Comparison of ENCODE assay signal across 26 mouse cellular contexts in genomic region chr1:92877431-92877978, GRCm38 (mm10). TPM values are rescaled to one million over a fixed set of nuclear protein-coding genes. Genes with fewer than 3 reads are reported as not detected.
DNase-seq lines count a peak whose midpoint lies in the region; ATAC-seq and TF ChIP-seq lines count a peak whose summit lies in the region.
"Had no signal": no experiment of that assay in that cellular context is flagged by ENCODE, and none has a peak within 500 bp of the region (broad histone marks: within the 10 kb centered on the region; RNA-seq: fewer than 3 reads in every experiment).

No protein-coding gene starts in this region.

- H3K9me3 ChIP-seq in kidney, embryonic 15.5 days (replicated peaks) = no peaks in the 10 kb centered on the region
- no peaks in the 10 kb centered on the region for H3K9me3 ChIP-seq in limb, embryonic 13.5 days
- H3K9me3 ChIP-seq in limb, embryonic 10.5 days (replicated peaks) = no peaks in the 10 kb centered on the region
- H3K9me3 ChIP-seq: embryonic facial prominence, embryonic 13.5 days; forebrain, embryonic 10.5 days; forebrain, embryonic 13.5 days; G1E; hindbrain, embryonic 12.5 days; hindbrain, embryonic 15.5 days had no signal

- no peak for TF ChIP-seq CTCF in kidney, adult 2 months (conservative IDR thresholded peaks at IDR 0.05; ENCODE audit: insufficient read depth, insufficient read length, low read depth, low read length)

- ATAC-seq in kidney, embryonic 15.5 days (replicated peaks; ENCODE audit: low FRiP score) = peak; percentile 34
- ATAC-seq in limb, embryonic 13.5 days (ENCODE audit: low FRiP score, low read depth) = peak; percentile 35; the same call in 1 of the 2 replicates
- ATAC-seq: forebrain, embryonic 13.5 days; forebrain, embryonic 16.5 days; Patski had no signal

- H3K4me2 ChIP-seq in kidney, embryonic 15.5 days = no peak overlapping the region
- no peak overlapping the region for H3K4me2 ChIP-seq in limb, embryonic 13.5 days (replicated peaks)
- H3K4me2 ChIP-seq: embryonic facial prominence, embryonic 13.5 days; forebrain, embryonic 13.5 days; heart, embryonic 11.5 days; hindbrain, embryonic 12.5 days; hindbrain, embryonic 15.5 days had no signal

- H3K36me3 ChIP-seq in kidney, embryonic 15.5 days = no peaks in the 10 kb centered on the region
- no peaks in the 10 kb centered on the region for H3K36me3 ChIP-seq in kidney, adult 2 months (ENCODE audit: control insufficient read depth, insufficient read depth, low read length)
- no peaks in the 10 kb centered on the region for H3K36me3 ChIP-seq in limb, embryonic 13.5 days
- no peaks in the 10 kb centered on the region for H3K36me3 ChIP-seq in limb, embryonic 10.5 days
- H3K36me3 ChIP-seq: embryonic facial prominence, embryonic 13.5 days; forebrain, embryonic 10.5 days; G1E; hindbrain, embryonic 12.5 days; hindbrain, embryonic 15.5 days had no signal

- H3K9ac ChIP-seq in kidney, embryonic 15.5 days = no peak overlapping the region
- H3K9ac ChIP-seq in limb, embryonic 13.5 days = no peak overlapping the region
- H3K9ac ChIP-seq: embryonic facial prominence, embryonic 13.5 days; forebrain, embryonic 13.5 days; hindbrain, embryonic 12.5 days; hindbrain, embryonic 15.5 days had no signal

- WGBS in kidney, embryonic 15.5 days = 41% methylated on average over 12 of the region's 12 CpGs
- 34% methylated on average over 12 of the region's 12 CpGs for WGBS in kidney, adult 2 months
- WGBS in limb, embryonic 13.5 days = 49% methylated on average over 12 of the region's 12 CpGs
- WGBS in limb, embryonic 10.5 days = 74% methylated on average over 12 of the region's 12 CpGs

- no peak for TF ChIP-seq POLR2A in kidney, adult 2 months (IDR thresholded peaks at IDR 0.05; ENCODE audit: low read depth, low read length)

- DNase-seq in embryo, embryonic 11 days = peak; percentile 26
- no peak for DNase-seq in embryo, embryonic 10 days (ENCODE audit: low spot score)
- DNase-seq in kidney, adult 2 months = no peak
- DNase-seq in limb, embryonic 10.5 days (ENCODE audit: low spot score) = no peak
- DNase-seq in heart, adult 18-20 months = no peak
- DNase-seq: adrenal gland, postnatal 10 days; adrenal gland, postnatal 36 days; B cell, adult 2 months; cerebellum, adult 2 months; cerebellum, postnatal 10 days; cerebellum, postnatal 36 days; gastrocnemius, postnatal 10 days; gastrocnemius, postnatal 36 days had no signal

- H3K4me3 ChIP-seq in kidney, embryonic 15.5 days (replicated peaks) = no peak overlapping the region
- no peak overlapping the region for H3K4me3 ChIP-seq in kidney, adult 2 months (ENCODE audit: insufficient read depth, low read depth, low read length)
- H3K4me3 ChIP-seq in limb, embryonic 13.5 days = no peak overlapping the region
- no peak overlapping the region for H3K4me3 ChIP-seq in limb, embryonic 10.5 days
- H3K4me3 ChIP-seq: embryonic facial prominence, embryonic 13.5 days; forebrain, embryonic 10.5 days; forebrain, embryonic 13.5 days; hindbrain, embryonic 12.5 days; hindbrain, embryonic 15.5 days had no signal

- no peaks in the 10 kb centered on the region for H3K27me3 ChIP-seq in kidney, embryonic 15.5 days
- no peaks in the 10 kb centered on the region for H3K27me3 ChIP-seq in kidney, adult 2 months (replicated peaks; ENCODE audit: control insufficient read depth, insufficient read depth, low read length)
- 0 out of 2 replicates have a peak, but pooled peaks cover 3% of the 10 kb centered on the region for H3K27me3 ChIP-seq in limb, embryonic 13.5 days
- H3K27me3 ChIP-seq in limb, embryonic 10.5 days (ENCODE audit: low read depth, poor library complexity, severe bottlenecking) = peaks cover 8% of the 10 kb centered on the region; the same call in 1 of the 2 replicates
- H3K27me3 ChIP-seq: embryonic facial prominence, embryonic 13.5 days; forebrain, embryonic 13.5 days; hindbrain, embryonic 12.5 days; hindbrain, embryonic 15.5 days had no signal

- peaks cover 27% of the 10 kb centered on the region for H3K4me1 ChIP-seq in kidney, embryonic 15.5 days
- H3K4me1 ChIP-seq in kidney, adult 2 months (ENCODE audit: control insufficient read depth, insufficient read depth, low read length) = no peaks in the 10 kb centered on the region
- H3K4me1 ChIP-seq in limb, embryonic 13.5 days = no peaks in the 10 kb centered on the region
- peaks cover 3% of the 10 kb centered on the region; the same call in 1 of the 2 replicates for H3K4me1 ChIP-seq in limb, embryonic 10.5 days
- H3K4me1 ChIP-seq: forebrain, embryonic 13.5 days; hindbrain, embryonic 15.5 days had no signal

- H3K27ac ChIP-seq in kidney, embryonic 15.5 days = peak overlapping the region; percentile 54
- no peak overlapping the region for H3K27ac ChIP-seq in kidney, adult 2 months (ENCODE audit: insufficient read depth, low read depth, low read length)
- H3K27ac ChIP-seq in limb, embryonic 13.5 days = no peak overlapping the region
- H3K27ac ChIP-seq in limb, embryonic 10.5 days = no peak overlapping the region
- H3K27ac ChIP-seq: embryonic facial prominence, embryonic 13.5 days; forebrain, embryonic 10.5 days; forebrain, embryonic 13.5 days; hindbrain, embryonic 12.5 days; hindbrain, embryonic 15.5 days had no signal

RNA-seq across cellular contexts. Expression of gene Ankmy1, which starts 25.2 kb away (rescaled TPM):
- polyA plus RNA-seq in kidney, embryonic 15.5 days (2015; fragmentation: Nextera tagmentation; extraction: Ambion mirVana) = 0.43 and 0.54 TPM in 2 replicates
- 0.65 and 0.75 TPM in 2 replicates for polyA plus RNA-seq in kidney, adult 2 months (2012; rRNA removed)
- 0.36 and 0.43 TPM in 2 replicates for polyA plus RNA-seq in limb, embryonic 13.5 days (2015; fragmentation: Nextera tagmentation; extraction: Ambion mirVana)
- 0.29 and 0.36 TPM in 2 replicates for polyA plus RNA-seq in limb, embryonic 10.5 days (2016; fragmentation: Nextera tagmentation; extraction: Ambion mirVana)
- not detected for total RNA-seq in heart, adult 18-20 months (2021)
- total RNA-seq: heart, postnatal 25 days; hematopoietic stem cell, adult 5-6 weeks had no signal

RNA-seq across cellular contexts. Expression of gene Dusp28, which starts 29.3 kb away (rescaled TPM):
- 12.2 and 14.7 TPM in 2 replicates for polyA plus RNA-seq in kidney, embryonic 15.5 days (2015; fragmentation: Nextera tagmentation; extraction: Ambion mirVana)
- 36.6 and 42.6 TPM in 2 replicates for polyA plus RNA-seq in kidney, adult 2 months (2012; rRNA removed)
- polyA plus RNA-seq in limb, embryonic 13.5 days (2015; fragmentation: Nextera tagmentation; extraction: Ambion mirVana) = 11.9 and 12.4 TPM in 2 replicates
- polyA plus RNA-seq in limb, embryonic 10.5 days (2016; fragmentation: Nextera tagmentation; extraction: Ambion mirVana) = 8.8 TPM in 2 replicates
- total RNA-seq in heart, adult 18-20 months (2021) = 10 to 100 TPM; 16.9 to 18.5 TPM

RNA-seq across cellular contexts. Expression of gene Rnpepl1, which starts 33.1 kb away (rescaled TPM):
- polyA plus RNA-seq in kidney, embryonic 15.5 days (2015; fragmentation: Nextera tagmentation; extraction: Ambion mirVana) = 32.6 and 37.9 TPM in 2 replicates
- polyA plus RNA-seq in kidney, adult 2 months (2012; rRNA removed) = 161 and 199 TPM in 2 replicates
- polyA plus RNA-seq in limb, embryonic 13.5 days (2015; fragmentation: Nextera tagmentation; extraction: Ambion mirVana) = 33.3 and 33.4 TPM in 2 replicates
- polyA plus RNA-seq in limb, embryonic 10.5 days (2016; fragmentation: Nextera tagmentation; extraction: Ambion mirVana) = 29.6 and 31.8 TPM in 2 replicates
- total RNA-seq in heart, adult 18-20 months (2021) = 10 to 100 TPM; 69.4 to 69.9 TPM

RNA-seq across cellular contexts. Expression of gene Gpc1, which starts 46.1 kb away (rescaled TPM):
- 60.0 and 60.2 TPM in 2 replicates for polyA plus RNA-seq in kidney, embryonic 15.5 days (2015; fragmentation: Nextera tagmentation; extraction: Ambion mirVana)
- 21.8 and 24.0 TPM in 2 replicates for polyA plus RNA-seq in kidney, adult 2 months (2012; rRNA removed)
- 67.7 and 71.4 TPM in 2 replicates for polyA plus RNA-seq in limb, embryonic 13.5 days (2015; fragmentation: Nextera tagmentation; extraction: Ambion mirVana)
- polyA plus RNA-seq in limb, embryonic 10.5 days (2016; fragmentation: Nextera tagmentation; extraction: Ambion mirVana) = 82.0 and 87.4 TPM in 2 replicates
- total RNA-seq in heart, adult 18-20 months (2021) = 100 to 1,000 TPM; 467 to 480 TPM
- polyA plus RNA-seq: G1E had no signal

RNA-seq across cellular contexts. Expression of gene Capn10, which starts 56.7 kb away (rescaled TPM):
- 32.6 and 37.2 TPM in 2 replicates for polyA plus RNA-seq in kidney, embryonic 15.5 days (2015; fragmentation: Nextera tagmentation; extraction: Ambion mirVana)
- 38.9 and 46.2 TPM in 2 replicates for polyA plus RNA-seq in kidney, adult 2 months (2012; rRNA removed)
- 32.3 and 35.2 TPM in 2 replicates for polyA plus RNA-seq in limb, embryonic 13.5 days (2015; fragmentation: Nextera tagmentation; extraction: Ambion mirVana)
- 38.4 and 42.1 TPM in 2 replicates for polyA plus RNA-seq in limb, embryonic 10.5 days (2016; fragmentation: Nextera tagmentation; extraction: Ambion mirVana)
- 1 to 10 TPM; 5.6 to 7.2 TPM for total RNA-seq in heart, adult 18-20 months (2021)
